Mouse (Mus musculus) embryo, embryonic 10 days (tissue): ENCODE data around the gene Ren1.

Experiments used
- DNase-seq: peaks from one replicate; pipeline ENCODE4 v3.0.0-alpha.2; 2015; ENCODE audit warnings: low spot score

The Ren1 gene

GRCm38 (mm10) chr1:133344357-133344756 is 6.0 kb upstream of the Ren1 start:
- DNase-seq = no peak

- no peak for DNase-seq
Observed at GRCm38 (mm10) chr1:133346531-133346930, 3.8 kb upstream of the Ren1 start.

- no peak for DNase-seq
Observed at GRCm38 (mm10) chr1:133347226-133347625, 3.1 kb upstream of the Ren1 start.

GRCm38 (mm10) chr1:133347693-133348520 is 2.4 kb upstream of the Ren1 start:
- no peak for DNase-seq

- no peak for DNase-seq
Observed at GRCm38 (mm10) chr1:133351762-133352161, 1.5 kb downstream of the Ren1 start.

- DNase-seq = peak; percentile 86
Observed at GRCm38 (mm10) chr1:133353371-133353809, 3.1 kb downstream of the Ren1 start.

- DNase-seq = no peak
Observed at GRCm38 (mm10) chr1:133355469-133355868, 5.2 kb downstream of the Ren1 start.

GRCm38 (mm10) chr1:133355912-133356311 is 5.6 kb downstream of the Ren1 start:
- no peak for DNase-seq

GRCm38 (mm10) chr1:133356330-133356729 is 6.0 kb downstream of the Ren1 start:
- no peak for DNase-seq

- DNase-seq = no peak
Observed at GRCm38 (mm10) chr1:133361006-133361405, 10.7 kb downstream of the Ren1 start.

- DNase-seq = no peak
Observed at GRCm38 (mm10) chr1:133362103-133362502, 11.8 kb downstream of the Ren1 start.

- peak; percentile 83 for DNase-seq
Observed at GRCm38 (mm10) chr1:133363276-133364021, 13.1 kb downstream of the Ren1 start, which contains the start of gene Etnk2. TSS of gene Etnk2 (plus strand) at chr1:133363572.

GRCm38 (mm10) chr1:133364022-133364630 is 13.8 kb downstream of the Ren1 start:
- no peak for DNase-seq

- DNase-seq = no peak
Observed at GRCm38 (mm10) chr1:133364890-133365289, 14.6 kb downstream of the Ren1 start.

GRCm38 (mm10) chr1:133366951-133367605 is 16.8 kb downstream of the Ren1 start:
- no peak for DNase-seq

- peak; percentile 59 for DNase-seq
Observed at GRCm38 (mm10) chr1:133367606-133368488, 17.5 kb downstream of the Ren1 start.

- DNase-seq = no peak
Observed at GRCm38 (mm10) chr1:133368644-133369043, 18.3 kb downstream of the Ren1 start.

GRCm38 (mm10) chr1:133370352-133370751 is 20.0 kb downstream of the Ren1 start:
- DNase-seq = no peak

- no peak for DNase-seq
Observed at GRCm38 (mm10) chr1:133371431-133371830, 21.1 kb downstream of the Ren1 start.

- no peak for DNase-seq
Observed at GRCm38 (mm10) chr1:133372113-133372512, 21.8 kb downstream of the Ren1 start.

GRCm38 (mm10) chr1:133375696-133376346 is 25.5 kb downstream of the Ren1 start:
- DNase-seq = no peak
